Mouse (Mus musculus) cerebellum, postnatal 14 days (tissue): Measurements from ENCODE around the gene Ctnnbl1.
A peak's percentile ranks its signal among the peaks of the same experiment; 100 is the strongest.

Source experiments
- DNase-seq, 2 experiments: peaks; one replicate each; pipeline ENCODE4 v3.0.0; 2021; ENCODE audit warnings: mixed read lengths in 2 of 2

The Ctnnbl1 gene

DNA sequence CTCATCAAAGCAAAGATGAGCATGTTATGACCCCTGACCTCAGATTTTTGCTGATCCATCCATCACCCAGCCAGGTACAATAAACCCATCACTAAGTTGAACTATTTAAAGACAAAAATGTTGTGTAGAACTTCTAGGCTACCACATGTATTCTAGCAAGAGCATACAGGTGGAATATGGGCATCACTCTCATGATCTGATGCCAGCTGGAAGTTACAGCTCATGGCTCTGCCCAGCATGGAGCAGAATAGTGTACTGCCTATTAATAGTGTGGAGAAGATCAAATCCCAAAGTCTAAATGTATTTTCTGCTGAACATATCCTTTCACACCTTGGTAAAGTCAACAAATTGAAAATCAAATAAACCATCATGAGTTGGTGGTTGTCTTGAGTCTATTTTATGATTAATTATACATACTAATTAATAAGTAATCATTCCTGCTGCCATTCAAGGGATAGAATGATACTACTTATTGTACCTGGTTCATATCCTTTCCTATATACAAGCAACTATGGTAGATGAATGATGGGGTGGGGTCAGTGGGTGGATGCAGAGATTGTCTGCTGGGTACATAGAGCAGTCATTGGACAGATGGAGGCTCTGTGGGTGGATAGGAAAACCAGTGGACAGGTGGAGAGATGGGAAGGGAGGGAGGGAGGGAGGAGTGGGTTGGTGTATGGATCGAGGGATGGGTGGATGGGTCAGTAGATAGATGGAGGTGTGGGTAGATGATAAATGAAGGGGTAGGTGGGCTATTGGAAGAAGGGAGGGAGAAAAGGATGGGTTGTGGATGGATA is 58.6 kb downstream of the Ctnnbl1 start:
- DNase-seq = peak; percentile 46 to 63

DNA sequence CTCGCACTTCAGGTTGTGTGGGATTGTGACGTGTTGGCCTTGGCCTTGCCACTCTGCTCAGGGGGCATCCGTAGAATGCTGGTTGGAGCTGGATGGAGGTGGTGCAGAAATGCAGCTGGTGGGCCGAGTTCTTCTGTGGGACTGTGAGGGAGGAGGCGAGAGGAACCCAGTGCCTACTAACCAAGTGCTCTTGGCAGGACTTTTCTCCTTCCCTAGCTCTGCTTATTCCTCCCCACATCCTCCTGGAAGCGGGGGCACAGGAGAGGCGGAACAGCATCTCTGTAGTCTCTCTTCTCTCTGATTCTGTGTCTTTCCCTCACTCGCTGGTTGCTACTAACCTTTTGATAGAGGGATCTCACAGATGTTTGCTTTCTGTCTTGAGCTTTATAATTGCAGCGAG is 62.3 kb downstream of the Ctnnbl1 start:
- no peak for DNase-seq

DNA sequence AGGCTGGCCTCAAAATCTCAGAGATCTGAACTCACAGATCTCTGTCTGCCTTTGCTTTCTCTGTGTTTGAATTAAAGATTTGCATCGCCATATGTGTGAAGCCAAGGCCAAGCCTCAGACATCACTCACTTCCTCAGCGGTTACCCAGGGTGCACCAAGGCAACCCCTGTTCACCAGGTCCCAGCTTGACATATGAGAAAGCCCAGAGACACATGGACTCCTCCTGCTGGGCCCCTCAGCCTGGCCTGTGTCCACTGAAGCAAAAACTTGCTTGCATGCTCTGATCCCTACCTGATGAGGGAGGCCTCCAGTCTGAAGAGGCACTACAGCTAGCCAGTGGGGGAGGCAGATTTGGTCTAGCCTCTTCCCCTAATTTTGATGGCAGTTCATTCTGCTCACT is 63.1 kb downstream of the Ctnnbl1 start:
- DNase-seq = no peak

DNA sequence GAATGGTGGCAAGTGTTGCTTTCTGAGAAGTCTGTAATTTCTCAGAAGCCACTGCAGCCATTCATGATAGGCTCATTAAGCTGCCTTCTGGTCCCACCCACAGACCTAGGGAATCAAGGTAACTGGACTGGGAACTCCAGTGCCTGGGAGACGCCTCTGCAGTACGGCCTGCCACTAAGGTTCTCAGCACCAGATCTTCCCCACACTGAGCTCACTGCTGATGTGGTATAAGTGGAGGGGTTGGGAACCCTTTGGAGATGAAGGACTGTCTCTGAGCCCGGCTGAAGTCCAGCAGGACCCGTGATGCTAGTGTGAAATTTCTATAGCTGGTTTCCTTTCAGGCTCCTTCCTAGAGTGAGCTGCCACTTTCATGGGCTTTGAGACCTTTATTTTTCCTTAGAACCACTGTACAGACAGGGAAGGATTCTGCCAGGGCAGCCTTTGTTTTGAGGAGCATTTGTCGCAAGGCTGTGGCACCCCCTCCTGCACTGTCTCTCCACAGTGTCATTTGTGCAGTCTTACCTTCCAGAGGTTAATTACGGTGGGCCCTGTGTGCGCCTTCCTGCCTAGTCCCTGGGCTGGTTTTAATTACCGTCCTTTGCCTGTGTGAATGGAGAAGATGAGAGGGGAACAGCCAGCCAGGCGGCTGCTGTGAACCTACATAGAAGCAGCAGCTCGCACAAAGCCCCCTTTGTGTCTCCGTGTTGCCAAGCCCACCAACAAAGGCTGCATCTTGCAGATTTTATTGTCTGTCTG is 63.7 kb downstream of the Ctnnbl1 start:
- no peak for DNase-seq

DNA sequence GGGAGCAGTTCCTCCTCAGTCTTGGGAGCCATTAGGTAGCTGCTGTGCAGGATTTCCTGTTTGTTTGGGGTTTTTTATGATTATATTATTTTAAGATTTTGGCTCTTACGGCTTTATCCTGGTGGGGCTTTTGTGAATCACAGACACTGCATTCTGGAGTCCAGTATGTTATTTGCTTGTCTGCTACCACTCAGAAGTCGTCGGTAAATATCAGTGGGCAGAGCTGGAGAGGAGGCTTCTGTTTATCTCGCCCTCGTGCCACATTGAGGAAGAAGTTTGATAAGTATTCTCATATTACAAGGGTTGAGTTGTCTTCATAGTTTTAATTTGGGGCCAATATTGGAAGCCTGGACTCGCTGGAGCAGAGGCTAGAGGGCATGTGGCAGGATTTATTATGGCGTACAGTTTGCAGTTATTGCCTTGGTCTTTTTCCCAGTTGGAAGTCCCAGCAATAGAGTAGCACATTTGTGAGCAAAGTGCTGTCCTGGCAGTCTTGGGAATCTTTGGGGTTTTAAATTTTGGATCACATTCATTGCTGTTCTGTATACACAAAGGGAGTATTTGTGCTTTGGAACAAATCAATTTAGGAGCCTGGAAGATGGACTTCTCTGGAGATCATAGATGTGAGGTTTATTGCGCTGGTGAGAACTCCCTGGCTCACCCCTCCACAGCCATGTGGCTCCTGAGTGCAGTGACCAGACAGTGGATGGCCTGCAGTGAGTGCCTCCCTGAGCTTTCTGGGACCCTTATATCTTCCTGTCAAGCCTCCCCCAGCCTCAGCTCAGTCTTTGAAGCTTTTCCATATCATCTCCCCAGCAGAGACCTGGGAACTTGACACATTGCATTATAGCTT is 64.5 kb downstream of the Ctnnbl1 start:
- DNase-seq = no peak

DNA sequence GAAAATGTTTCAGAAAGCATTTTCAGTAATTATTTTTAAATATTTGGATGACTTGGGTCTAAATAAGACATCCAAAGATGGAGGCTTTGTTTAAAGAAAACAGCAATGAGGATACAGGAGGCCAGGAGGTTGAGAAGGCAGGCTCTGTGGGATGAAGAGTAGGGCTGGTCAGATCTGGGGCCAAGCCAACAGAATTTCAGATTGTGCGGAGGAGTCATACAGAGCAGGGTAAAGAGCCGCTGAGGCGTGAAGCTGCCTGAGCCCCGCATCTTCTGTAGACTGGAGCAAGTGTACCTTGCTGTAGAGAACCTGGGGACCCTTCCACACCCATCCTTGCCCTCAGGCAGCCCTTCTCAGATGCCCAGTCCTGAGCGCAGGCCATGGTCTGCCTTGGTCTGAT is 65.5 kb downstream of the Ctnnbl1 start:
- DNase-seq = peak; percentile 68 to 81

DNA sequence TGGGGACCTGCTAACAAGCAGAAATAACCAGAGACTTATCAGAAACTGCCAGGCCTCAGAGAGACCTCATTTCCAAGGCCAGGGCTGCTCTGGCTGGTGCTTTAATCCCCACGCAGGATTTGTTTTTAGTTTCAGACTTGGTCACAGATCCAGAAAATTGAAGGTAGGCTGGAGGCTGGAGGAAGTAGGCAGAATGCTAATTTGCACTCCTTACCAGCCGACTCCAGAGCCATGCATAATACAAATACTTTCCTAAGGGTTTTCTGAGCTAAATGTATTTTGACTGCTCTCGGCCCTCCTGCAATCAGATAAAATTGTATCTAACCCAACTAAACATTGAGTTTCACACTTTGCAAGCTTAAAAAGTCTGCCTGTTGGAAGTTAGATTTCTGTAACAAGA is 67.2 kb downstream of the Ctnnbl1 start:
- DNase-seq = no peak

DNA sequence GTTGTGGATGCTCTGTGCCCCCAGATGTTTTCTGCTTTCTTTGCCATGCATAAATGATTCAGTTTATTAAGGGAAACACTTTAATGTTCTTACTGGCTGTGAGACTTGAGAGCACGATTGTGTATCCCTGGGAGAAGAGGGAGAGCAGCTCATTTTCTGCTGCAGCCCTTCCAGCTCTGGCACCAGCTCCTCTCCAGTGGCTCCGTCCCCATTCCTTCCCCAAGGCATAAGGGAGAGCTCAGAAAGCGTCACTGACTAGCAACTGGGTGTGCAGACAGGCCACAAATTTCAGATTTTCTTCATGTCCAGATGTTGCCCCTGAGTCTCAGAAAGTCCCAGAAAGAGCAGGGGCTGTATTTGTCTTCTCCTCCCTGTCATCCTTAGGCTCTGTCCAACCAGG is 67.9 kb downstream of the Ctnnbl1 start:
- DNase-seq = no peak

DNA sequence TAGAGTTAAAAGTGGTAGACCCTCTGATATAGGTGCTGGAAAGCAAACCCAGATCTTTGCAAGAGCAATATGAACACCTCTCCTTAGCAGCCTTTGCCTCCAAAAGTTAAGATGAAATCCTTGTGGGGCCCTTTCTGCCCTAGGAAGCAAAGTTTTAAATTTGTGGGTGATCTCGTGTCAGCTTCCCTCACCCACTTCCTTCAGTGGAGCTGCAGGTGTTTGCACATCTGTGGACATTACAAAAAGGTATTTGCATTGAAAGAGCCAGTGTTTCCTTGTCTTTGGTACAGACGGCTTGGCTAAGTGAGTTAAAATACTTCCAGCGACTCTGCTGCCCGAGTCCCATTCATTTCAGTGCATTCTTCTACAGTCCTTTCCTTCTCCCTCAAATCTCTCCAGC is 69.9 kb downstream of the Ctnnbl1 start:
- DNase-seq = no peak

DNA sequence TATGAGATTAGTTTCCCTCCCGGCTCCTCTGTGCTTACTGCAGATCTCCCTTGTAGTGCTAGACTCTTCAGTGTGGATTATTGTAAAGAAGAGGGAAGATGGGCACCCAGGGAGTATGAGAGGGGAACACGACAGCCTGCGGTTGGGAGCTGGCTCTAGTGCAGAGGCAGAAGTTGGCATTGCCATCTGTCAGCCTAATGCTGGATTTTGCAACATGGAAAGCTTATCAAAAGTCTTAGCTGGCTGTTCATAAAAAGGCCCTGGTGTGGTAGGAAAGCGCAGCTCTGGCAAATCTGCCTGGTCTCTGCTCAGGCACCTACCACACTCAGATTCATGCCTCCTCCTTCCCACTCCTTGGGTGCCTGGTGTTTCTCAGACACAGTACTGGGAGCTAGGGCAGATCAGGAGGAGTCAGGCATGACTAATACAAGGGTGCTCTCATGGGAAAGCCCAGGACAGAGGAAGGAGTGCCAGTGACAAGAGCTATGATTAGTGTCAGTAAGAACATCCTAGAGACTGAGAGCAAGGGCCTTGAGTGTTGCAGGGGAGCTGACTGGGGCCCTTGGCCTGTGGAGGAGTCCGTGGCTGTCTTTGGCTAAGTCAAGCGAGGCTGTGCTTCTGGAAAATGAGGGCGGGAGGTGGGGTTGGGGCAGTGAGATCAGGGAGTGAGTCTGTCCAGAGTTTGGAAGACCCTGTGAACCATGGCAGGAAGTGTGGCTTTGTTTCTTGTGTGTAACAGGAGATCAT is 70.6 kb downstream of the Ctnnbl1 start:
- no peak for DNase-seq

DNA sequence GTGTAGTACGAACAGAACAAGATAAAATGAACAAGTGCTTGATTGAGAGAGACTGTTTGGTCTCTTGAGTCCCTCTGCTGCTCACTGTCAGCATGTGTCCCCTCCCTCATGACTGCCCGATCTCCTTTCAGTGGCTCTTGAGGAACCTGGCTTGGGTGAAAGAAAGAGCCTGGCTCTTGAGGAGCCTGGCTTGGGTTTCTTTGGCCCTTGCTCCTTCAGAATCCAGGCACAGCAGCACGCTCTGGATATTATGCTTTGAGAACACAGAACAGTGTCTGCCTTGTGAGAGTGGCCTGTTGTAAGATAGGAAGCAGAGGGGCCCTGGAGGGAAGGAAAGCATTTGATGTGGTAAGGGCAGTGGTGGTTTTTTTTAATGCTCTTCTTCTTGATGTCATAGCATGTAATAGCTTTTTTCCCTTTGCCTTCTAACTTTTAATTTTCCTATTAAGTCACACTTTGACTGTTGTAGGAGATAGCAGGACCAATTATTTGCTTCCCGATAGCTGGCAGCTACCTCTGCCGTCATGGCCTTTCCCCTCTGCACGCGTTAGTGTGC is 71.2 kb downstream of the Ctnnbl1 start:
- no peak for DNase-seq

DNA sequence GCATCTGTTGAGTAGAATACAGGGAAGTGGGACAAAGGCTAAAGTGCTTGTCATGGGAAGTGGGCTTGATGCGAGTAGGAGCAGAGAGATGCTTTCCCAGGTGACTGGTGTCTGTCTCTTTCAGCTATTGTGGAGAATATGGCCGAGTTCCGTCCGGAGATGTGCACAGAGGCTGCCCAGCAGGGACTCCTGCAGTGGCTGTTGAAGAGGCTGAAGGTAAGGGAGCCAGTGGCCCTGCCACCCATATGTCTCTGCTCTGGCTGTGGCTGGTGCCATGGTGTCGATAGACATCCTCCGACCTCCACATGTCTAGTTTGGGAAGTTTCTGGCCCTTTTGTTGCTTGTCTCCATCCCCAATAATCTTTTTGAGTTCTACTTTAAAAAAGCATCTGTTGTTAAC is 72.1 kb downstream of the Ctnnbl1 start:
- DNase-seq = no peak

DNA sequence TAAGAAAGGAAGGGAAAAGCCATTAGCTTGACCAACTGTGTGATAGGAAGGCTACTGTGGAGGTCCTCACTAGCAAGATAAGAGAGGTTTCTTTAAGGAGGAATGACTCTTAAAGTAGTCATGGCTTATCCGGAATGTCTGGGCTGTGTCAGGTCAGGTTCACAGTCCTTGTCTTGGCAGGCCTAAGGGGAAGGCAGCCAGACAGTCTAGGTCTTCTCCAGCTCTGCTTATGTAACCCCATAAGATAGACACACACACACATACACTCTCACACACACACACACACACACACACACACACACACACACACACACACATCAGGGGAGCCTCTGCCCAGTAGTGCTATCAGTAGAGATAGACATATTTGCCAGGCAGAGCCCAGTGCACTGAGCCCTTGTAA is 73.5 kb downstream of the Ctnnbl1 start:
- DNase-seq = no peak

DNA sequence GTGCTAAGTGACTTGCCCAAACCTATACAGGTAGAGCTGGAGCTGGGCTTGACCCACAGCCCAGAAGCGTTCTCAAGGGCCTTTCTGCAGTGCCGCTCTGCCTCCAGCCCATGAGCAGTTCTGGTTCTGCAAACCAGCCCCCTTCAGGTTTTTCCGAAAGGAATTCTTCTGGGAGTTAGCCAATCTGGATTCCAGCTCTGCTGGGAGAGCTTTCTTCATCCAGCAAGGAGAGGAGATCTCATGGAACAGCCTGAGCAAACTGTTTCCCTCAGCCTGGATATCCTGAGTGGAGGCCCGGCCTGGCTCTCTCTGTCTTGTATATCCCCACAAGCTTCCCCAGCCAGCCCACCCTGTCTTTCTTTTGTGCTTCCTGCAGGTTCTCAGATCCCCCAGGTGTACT is 75.9 kb downstream of the Ctnnbl1 start:
- DNase-seq = peak in 1 of 2 experiments; percentile 1

DNA sequence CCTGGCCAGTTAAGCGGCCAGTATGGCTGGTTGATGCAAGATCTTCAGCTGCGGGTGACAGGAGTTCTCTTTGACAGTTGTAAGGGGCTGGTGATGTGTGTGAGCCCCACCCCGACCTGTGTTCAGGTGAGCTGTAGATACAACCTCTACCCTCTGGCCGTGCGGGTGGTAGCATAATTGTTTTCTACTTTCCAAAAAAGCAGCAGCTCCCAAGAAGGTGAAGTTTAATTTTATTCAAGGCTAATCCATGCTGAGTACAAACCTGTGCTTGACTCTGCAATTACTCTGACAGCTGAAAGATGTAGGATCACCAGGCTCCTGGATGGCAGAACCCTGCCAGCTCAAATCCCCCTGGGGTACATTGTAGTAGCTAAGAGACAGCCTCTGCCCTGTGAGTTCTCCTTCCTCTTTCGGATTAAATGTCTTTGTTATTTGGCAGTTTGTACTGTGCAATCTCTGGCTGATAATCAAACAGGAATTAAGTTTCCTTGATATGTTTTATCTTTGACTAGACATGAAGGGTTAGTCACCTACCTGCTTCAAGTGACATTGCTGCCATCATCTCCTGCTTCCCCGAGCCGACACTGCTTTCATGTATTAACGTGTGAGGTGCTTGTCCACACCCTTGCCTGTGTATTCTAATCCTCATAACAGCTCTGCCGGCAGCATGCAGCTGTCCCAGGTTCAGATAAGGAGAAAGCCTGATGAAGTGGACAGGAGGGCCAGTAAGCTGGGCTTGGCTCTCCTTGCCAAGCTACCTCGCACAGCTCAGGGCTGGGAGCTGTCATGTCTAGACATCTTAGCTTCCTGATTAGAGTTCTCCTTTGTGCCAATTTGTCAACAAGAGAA is 77.1 kb downstream of the Ctnnbl1 start:
- DNase-seq = peak in 1 of 2 experiments; percentile 23

DNA sequence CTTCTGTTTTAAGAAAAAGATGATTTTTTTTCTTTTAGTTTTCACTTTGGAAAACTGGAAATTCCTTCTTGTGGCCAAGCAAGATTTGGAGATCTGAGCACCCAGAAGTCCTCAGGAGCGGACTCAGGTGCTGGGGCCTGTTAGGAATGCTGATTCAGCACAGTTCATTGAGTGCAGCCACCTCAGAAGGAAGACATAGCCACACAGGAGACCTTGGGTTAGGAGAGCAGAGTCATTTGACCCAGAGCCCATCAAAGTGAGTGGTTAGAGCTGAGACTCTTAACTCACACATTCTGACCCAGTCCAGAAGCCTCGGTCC is 77.7 kb downstream of the Ctnnbl1 start:
- peak in 1 of 2 experiments; percentile 4 for DNase-seq

DNA sequence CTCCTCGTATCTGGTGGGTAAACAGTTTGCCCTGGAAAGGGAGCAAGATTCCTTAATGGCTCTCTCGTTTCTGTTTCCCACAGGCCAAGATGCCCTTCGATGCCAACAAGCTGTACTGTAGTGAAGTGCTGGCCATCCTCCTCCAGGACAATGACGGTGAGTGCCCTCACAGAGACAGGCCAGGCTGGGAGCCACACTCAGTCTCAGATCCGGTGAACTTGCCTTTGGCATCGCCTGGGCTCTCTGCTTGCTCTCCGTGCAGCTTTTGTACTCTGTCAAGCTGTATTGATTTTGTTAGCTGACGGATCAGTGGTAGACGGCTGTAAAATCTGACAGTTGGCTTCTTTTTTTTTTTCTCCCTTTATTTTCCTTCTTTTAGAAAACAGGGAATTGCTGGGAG is 80.5 kb downstream of the Ctnnbl1 start:
- DNase-seq = no peak

DNA sequence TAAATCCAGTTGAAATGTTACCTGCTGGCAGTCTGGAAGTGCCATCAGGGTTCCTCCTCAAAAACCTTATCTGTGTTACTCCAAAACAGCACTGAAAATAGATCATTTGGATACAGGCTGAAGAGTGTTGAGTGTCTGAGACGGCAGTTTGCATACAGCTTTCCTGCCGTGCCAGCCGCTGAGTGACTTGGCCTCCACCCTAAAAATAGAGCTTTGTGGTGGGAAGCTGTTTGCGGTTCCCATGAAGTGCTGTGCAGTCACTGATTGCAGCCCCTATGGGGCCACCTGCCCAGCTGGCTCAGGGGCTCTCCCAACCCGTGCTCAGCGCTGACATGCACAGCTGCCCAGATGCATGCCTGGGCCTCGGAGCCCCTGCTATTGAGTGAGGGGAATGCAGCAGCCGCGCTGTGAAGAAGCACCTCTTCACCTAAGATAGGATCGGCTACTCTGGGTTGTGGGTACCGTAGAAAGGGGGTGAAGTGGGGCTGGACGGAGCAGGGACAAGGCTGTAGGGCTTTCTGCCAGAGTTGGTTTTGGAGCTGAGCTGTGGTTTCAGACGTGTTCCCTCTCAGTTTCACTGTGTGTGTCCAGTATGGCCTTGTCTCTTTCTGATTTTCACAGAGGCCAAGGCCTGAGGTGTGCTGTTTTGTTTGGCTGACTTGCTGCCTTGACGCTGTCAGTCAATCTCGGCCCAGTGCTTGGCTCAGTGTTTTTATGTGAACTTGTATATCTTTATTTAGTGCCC is 81.5 kb downstream of the Ctnnbl1 start:
- DNase-seq = peak in 1 of 2 experiments; percentile 5

DNA sequence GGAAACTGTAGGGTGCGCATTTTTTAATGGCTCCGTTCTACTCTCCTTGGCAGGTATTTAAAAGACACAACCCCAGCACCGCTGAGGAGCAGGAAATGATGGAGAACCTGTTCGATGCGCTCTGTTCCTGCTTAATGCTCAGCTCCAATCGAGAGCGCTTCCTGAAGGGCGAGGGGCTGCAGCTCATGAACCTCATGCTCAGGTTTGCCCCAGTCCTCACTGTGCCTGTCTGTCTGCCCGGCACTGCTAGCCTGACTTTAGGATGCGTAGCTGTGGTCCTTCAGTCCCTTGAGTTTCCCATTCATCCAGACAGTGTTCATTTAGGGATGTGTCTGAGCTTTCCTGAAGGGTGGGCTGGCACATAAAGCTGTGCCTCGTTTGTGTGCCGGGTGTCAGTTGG is 82.2 kb downstream of the Ctnnbl1 start:
- DNase-seq = no peak

DNA sequence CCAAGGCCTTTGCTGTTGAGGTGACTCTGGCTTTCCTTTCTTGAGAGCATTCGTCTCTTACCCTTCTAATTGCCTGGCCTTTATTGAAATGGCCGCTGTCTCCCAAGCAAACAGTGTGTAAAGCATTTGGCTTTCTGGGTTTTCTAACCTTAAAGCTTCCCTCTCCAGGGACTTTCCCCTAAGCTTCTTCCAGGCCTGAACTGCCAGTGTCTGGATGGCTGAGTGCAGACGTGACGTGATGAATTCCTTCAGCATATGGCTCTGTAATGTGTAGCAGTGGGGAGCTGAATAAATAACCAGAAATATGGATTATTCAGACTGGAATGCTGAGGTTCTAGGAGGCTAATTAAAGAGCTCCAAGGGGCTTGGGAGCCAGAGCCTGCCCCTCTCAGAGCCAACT is 84.1 kb downstream of the Ctnnbl1 start:
- DNase-seq = no peak

DNA sequence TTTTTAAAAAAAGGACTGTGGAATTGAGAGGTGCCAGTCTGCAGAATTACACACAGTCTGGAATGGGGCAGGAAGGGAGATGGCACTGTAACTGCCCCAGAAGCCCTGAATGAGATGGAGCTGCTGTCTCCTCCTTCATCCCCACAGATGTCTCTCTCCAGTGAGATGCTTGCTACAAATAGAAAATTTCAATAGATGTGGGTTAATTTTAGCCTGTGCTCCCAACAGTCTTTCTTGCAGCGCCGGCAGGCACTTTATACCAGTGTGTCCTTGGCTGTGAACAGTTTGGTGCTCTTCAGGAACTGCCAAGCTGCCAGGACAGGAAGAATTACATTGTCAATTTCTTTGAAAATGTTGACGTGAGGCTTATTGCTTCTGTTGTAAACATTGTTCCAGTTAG is 86.3 kb downstream of the Ctnnbl1 start:
- DNase-seq = no peak
